Mouse (Mus musculus): ENCODE results near the gene Lrrc38. TPM values are rescaled to one million over a fixed set of nuclear protein-coding genes. Genes with fewer than 3 reads are reported as not detected.
A peak's percentile ranks its signal among the peaks of the same experiment; 100 is the strongest.

Gene Lrrc38
- polyA plus RNA-seq, 1 experiment from 2014 or later: 0.40 TPM

DNA sequence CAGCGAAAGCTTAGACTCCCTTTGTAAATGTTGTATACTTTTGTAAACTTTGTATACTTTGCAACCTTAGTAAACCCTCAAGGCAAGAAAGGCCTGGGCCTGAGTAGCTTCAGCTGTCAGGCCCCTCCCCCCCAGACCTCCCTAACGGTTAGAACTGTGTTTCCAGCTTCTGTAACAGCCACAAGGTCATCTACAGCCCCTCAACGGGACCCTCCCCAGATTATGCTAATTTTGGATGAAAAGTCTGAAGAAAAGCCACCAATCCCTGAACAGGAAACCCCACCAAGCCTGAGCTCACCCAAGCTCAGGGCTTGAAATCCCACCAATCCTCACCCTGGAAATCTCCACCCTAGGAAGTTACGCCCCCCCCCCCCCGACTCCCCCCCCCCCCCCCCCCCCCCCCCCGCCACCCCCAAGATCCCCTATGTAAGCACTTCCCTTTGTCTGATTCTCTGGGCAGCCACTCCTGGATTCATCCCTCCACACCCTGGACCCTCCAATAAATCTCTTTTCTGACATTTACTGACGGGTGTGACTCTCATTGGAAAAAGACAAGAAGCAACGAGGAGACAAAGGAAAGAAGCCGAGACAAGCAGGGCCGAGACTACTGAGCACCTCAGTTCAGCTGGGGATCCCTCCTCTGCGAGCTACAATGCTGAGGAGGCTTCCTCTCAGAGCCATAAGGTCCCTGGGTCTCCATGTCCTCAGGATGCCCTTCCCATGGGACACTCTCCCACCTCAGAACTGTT, 25.2 kb upstream of the Lrrc38 start:
- peak overlapping the region; percentile 45 for H3K4me2 ChIP-seq (ENCODE audit: low read length)
- H3K27me3 ChIP-seq (ENCODE audit: control insufficient read depth, insufficient read depth, low read depth, low read length): no peaks in the 10 kb centered on the region
- peaks cover 8% of the 10 kb centered on the region; the same call in 1 of the 2 replicates for H3K4me1 ChIP-seq (ENCODE audit: control insufficient read depth, insufficient read depth, low read length)
- no peak overlapping the region for H3K4me3 ChIP-seq (ENCODE audit: low read depth, low read length)
- H3K27ac ChIP-seq (ENCODE audit: low read length): no peak overlapping the region
- H3K36me3 ChIP-seq (ENCODE audit: control insufficient read depth, insufficient read depth, low read length): no peaks in the 10 kb centered on the region
- no peak overlapping the region for H3K9ac ChIP-seq (ENCODE audit: low read depth, low read length)
- ATAC-seq: peak; percentile 12; the same call in 1 of the 2 replicates
- 17% methylated on average over 9 of the region's 11 CpGs for whole genome bisulfite sequencing
- no peaks in the 10 kb centered on the region for H3K9me3 ChIP-seq (replicated peaks; ENCODE audit: control insufficient read depth, low read length, poor library complexity, severe bottlenecking)

DNA sequence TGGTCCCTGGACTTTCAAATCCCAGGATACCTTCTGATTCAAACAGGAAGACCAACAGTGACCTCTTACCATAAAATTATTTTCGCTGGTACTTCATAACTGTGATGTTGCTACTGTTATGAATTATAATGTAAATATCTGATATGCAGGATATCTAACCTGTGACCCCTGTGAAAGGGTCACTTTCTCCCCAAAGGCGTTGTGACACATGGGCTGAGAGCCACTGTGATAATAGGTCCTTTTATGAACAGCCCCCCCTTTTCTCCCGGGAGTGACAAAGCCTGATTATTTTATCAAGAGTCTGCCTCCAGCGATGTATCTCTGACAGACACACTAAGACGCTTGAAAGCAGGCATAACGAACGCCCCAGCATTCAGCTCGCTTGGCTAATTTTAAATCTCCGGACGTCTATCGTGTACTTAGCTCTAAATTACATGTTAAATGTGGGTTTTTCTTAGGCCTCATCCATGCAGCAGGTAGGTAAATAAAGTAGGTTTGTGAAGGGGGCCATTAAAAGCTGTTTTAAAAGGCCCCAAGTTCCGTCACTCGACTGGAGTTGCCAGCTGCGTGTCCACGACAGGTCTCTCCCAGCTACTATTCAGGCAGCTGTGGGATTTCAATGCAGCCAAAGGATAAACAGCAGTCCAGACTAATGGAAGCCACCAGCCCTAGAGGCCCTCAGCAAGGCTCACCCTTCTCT, 24.5 kb upstream of the Lrrc38 start:
- H3K9ac ChIP-seq (ENCODE audit: low read depth, low read length): no peak overlapping the region

DNA sequence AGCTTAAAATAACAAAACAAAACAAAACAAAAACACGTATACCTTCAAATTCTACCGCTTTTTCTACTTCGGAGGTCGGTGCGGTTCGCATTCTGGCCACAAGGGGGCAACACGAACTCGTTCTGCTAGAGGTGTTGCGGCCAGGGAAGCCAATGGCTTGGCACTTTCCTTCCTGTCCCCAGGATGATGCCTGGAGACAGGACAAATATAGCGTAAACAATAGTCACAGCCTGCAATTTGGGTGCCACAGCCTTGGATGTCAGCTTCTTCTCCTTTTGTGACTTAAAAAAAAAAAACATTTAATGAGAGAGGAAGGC, 24.0 kb upstream of the Lrrc38 start:
- Histone ChIP-seq H3K4me3 (ENCODE audit: low read depth, low read length) (peak overlapping the region; percentile 13; the same call in 1 of the 2 replicates), H3K27ac (ENCODE audit: low read length) (no peak overlapping the region), H3K4me1 (ENCODE audit: control insufficient read depth, insufficient read depth, low read length) (peaks cover 8% of the 10 kb centered on the region; the same call in 1 of the 2 replicates), H3K9ac (ENCODE audit: low read depth, low read length) (no peak overlapping the region), H3K27me3 (ENCODE audit: control insufficient read depth, insufficient read depth, low read depth, low read length) (no peaks in the 10 kb centered on the region), H3K36me3 (ENCODE audit: control insufficient read depth, insufficient read depth, low read length) (no peaks in the 10 kb centered on the region), H3K4me2 (ENCODE audit: low read length) (peak overlapping the region; percentile 45), H3K9me3 (replicated peaks; ENCODE audit: control insufficient read depth, low read length, poor library complexity, severe bottlenecking) (no peaks in the 10 kb centered on the region)
- under 1% methylated on average over 10 of the region's 10 CpGs for WGBS
- peak; percentile 57 for ATAC-seq

More for the DNA sequence above, 24.5 kb upstream of the Lrrc38 start:
- peaks cover 8% of the 10 kb centered on the region; the same call in 1 of the 2 replicates for H3K4me1 ChIP-seq (ENCODE audit: control insufficient read depth, insufficient read depth, low read length)
- no peaks in the 10 kb centered on the region for H3K36me3 ChIP-seq (ENCODE audit: control insufficient read depth, insufficient read depth, low read length)
- peak overlapping the region; percentile 45 for H3K4me2 ChIP-seq (ENCODE audit: low read length)
- WGBS: 8% methylated on average over 15 of the region's 15 CpGs
- H3K27ac ChIP-seq (ENCODE audit: low read length): no peak overlapping the region
- H3K9me3 ChIP-seq (replicated peaks; ENCODE audit: control insufficient read depth, low read length, poor library complexity, severe bottlenecking): no peaks in the 10 kb centered on the region
- H3K4me3 ChIP-seq (ENCODE audit: low read depth, low read length): peak overlapping the region; percentile 13; the same call in 1 of the 2 replicates
- no peaks in the 10 kb centered on the region for H3K27me3 ChIP-seq (ENCODE audit: control insufficient read depth, insufficient read depth, low read depth, low read length)
- ATAC-seq: peak; percentile 40; the same call in 1 of the 2 replicates

DNA sequence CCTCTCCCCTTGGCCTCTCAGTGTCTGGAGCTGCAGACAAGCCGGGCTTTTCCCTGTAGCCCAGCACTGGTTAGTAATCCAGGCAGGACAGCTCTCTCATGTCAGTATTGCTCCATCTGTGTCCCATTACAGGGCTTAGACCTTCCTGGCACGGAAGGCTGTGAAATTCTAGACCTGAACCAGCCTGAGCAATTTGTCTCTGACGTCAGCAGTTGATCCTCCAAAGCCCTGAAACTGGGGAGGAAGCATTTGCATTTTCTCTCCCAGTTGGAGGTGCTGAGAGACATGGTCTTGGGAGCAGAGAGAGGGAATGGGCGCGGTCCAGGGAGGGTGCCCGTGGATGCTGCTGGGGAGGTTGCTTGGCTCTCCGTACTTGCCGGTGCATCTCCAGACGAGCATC, 19.0 kb upstream of the Lrrc38 start:
- 35% methylated on average over 9 of the region's 9 CpGs for WGBS
- Histone ChIP-seq H3K9ac (ENCODE audit: low read depth, low read length) (no peak overlapping the region), H3K27me3 (ENCODE audit: control insufficient read depth, insufficient read depth, low read depth, low read length) (no peaks in the 10 kb centered on the region)

DNA sequence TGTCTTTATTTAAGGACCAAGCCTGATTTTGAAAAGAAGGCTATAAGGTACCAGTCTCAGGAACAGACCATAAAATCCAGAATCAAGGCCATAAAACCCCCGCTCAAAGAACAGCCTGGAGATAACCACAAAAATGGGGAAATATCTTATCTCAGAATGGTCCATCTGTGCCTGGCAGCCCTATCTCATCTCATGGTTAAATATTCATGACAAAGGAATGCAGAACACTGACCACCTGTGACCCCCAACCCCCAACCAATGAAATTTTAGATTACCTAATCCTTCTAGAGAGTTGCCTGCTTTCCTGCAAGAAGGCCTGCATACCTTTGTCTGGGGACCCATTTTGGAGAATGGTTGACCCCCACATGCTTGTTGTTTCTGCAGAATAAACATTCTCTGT, 17.8 kb upstream of the Lrrc38 start:
- Histone ChIP-seq H3K9ac (ENCODE audit: low read depth, low read length) (no peak overlapping the region), H3K27ac (ENCODE audit: low read length) (no peak overlapping the region), H3K36me3 (ENCODE audit: control insufficient read depth, insufficient read depth, low read length) (no peaks in the 10 kb centered on the region), H3K27me3 (ENCODE audit: control insufficient read depth, insufficient read depth, low read depth, low read length) (no peaks in the 10 kb centered on the region), H3K4me1 (ENCODE audit: control insufficient read depth, insufficient read depth, low read length) (no peaks in the 10 kb centered on the region), H3K4me3 (ENCODE audit: low read depth, low read length) (no peak overlapping the region), H3K4me2 (ENCODE audit: low read length) (no peak overlapping the region), H3K9me3 (replicated peaks; ENCODE audit: control insufficient read depth, low read length, poor library complexity, severe bottlenecking) (no peaks in the 10 kb centered on the region)
- ATAC-seq: no peak
- 100% methylated on average over 1 of the region's 1 CpGs for WGBS

More for the DNA sequence above, 19.0 kb upstream of the Lrrc38 start:
- Histone ChIP-seq H3K36me3 (ENCODE audit: control insufficient read depth, insufficient read depth, low read length) (no peaks in the 10 kb centered on the region), H3K4me1 (ENCODE audit: control insufficient read depth, insufficient read depth, low read length) (no peaks in the 10 kb centered on the region), H3K4me3 (ENCODE audit: low read depth, low read length) (no peak overlapping the region), H3K4me2 (ENCODE audit: low read length) (no peak overlapping the region), H3K9me3 (replicated peaks; ENCODE audit: control insufficient read depth, low read length, poor library complexity, severe bottlenecking) (no peaks in the 10 kb centered on the region), H3K27ac (ENCODE audit: low read length) (no peak overlapping the region)
- no peak for ATAC-seq

DNA sequence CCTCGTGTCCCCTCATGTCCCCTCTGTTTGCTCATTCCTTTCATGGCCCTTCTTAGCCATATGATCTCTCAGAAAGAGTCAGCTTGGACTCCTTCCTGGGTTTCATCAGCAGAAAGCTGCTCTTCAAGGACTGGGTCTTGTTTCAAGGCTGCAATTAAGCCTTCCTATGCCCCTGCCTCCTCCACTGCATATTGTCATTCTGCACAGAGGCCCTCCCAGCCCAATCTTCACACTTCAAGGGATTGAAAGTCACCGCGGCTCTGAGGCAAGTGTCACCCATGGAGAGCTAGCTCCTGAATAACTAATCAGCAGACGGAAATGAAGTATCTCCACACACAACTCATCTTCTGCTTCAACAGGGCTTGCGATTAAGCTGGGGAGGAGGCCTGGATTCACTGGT, 15.4 kb upstream of the Lrrc38 start:
- H3K27ac ChIP-seq (ENCODE audit: low read length): no peak overlapping the region
- H3K27me3 ChIP-seq (ENCODE audit: control insufficient read depth, insufficient read depth, low read depth, low read length): no peaks in the 10 kb centered on the region
- ATAC-seq: no peak
- H3K9me3 ChIP-seq (replicated peaks; ENCODE audit: control insufficient read depth, low read length, poor library complexity, severe bottlenecking): no peaks in the 10 kb centered on the region
- no peak overlapping the region for H3K4me3 ChIP-seq (ENCODE audit: low read depth, low read length)
- no peaks in the 10 kb centered on the region for H3K4me1 ChIP-seq (ENCODE audit: control insufficient read depth, insufficient read depth, low read length)
- no peak overlapping the region for H3K4me2 ChIP-seq (ENCODE audit: low read length)
- no peaks in the 10 kb centered on the region for H3K36me3 ChIP-seq (ENCODE audit: control insufficient read depth, insufficient read depth, low read length)
- WGBS: 45% methylated on average over 5 of the region's 5 CpGs
- no peak overlapping the region for H3K9ac ChIP-seq (ENCODE audit: low read depth, low read length)

DNA sequence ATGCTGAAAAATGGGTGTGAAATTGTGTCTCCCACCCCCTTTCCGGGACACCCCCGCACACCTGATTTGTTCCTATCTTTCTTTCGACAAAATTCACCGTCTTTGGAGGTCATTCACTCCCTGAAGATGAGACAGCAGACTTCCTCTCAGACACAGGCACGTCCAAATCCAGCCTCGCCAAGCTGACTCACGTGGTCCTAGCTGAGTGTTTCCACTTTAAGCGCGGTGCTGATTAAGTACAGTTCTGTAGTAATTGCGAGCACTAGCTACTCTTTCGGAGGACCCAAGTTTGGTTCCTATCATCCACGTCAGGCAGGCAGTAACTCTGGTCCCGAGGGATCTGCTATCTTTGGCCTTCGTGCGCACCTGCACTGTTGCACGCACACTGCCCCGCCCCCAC, 14.6 kb upstream of the Lrrc38 start:
- H3K4me1 ChIP-seq (ENCODE audit: control insufficient read depth, insufficient read depth, low read length): no peaks in the 10 kb centered on the region
- no peak overlapping the region for H3K4me3 ChIP-seq (ENCODE audit: low read depth, low read length)
- no peaks in the 10 kb centered on the region for H3K9me3 ChIP-seq (replicated peaks; ENCODE audit: control insufficient read depth, low read length, poor library complexity, severe bottlenecking)
- no peak overlapping the region for H3K4me2 ChIP-seq (ENCODE audit: low read length)
- H3K27ac ChIP-seq (ENCODE audit: low read length): no peak overlapping the region
- no peaks in the 10 kb centered on the region for H3K36me3 ChIP-seq (ENCODE audit: control insufficient read depth, insufficient read depth, low read length)
- H3K9ac ChIP-seq (ENCODE audit: low read depth, low read length): no peak overlapping the region
- WGBS: 89% methylated on average over 17 of the region's 17 CpGs
- ATAC-seq: no peak
- no peaks in the 10 kb centered on the region for H3K27me3 ChIP-seq (ENCODE audit: control insufficient read depth, insufficient read depth, low read depth, low read length)

DNA sequence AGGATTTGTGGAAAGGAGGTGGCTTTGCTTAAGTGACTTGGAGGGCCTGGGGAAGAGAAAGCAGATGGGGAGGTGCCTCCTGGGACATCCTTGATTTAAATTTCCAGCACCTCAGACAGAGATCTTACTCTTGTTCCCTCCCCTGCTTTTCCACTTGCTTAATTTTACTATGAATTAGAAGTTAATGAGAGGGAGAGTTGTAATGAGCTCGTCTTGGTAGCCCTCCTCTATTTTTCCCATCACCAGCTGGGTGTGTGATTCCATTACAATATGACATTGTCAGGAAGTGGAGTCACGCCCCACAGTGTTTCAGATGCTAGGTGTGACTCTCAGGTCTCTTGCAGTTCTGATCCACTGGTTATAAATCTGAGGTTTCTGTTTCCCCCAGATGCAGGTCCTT, 13.5 kb upstream of the Lrrc38 start:
- no peak for ATAC-seq
- H3K4me2 ChIP-seq (ENCODE audit: low read length): no peak overlapping the region
- 62% methylated on average over 2 of the region's 2 CpGs for WGBS
- H3K27me3 ChIP-seq (ENCODE audit: control insufficient read depth, insufficient read depth, low read depth, low read length): no peaks in the 10 kb centered on the region
- H3K36me3 ChIP-seq (ENCODE audit: control insufficient read depth, insufficient read depth, low read length): no peaks in the 10 kb centered on the region
- no peaks in the 10 kb centered on the region for H3K4me1 ChIP-seq (ENCODE audit: control insufficient read depth, insufficient read depth, low read length)
- no peaks in the 10 kb centered on the region for H3K9me3 ChIP-seq (replicated peaks; ENCODE audit: control insufficient read depth, low read length, poor library complexity, severe bottlenecking)
- H3K27ac ChIP-seq (ENCODE audit: low read length): no peak overlapping the region
- no peak overlapping the region for H3K9ac ChIP-seq (ENCODE audit: low read depth, low read length)
- no peak overlapping the region for H3K4me3 ChIP-seq (ENCODE audit: low read depth, low read length)

DNA sequence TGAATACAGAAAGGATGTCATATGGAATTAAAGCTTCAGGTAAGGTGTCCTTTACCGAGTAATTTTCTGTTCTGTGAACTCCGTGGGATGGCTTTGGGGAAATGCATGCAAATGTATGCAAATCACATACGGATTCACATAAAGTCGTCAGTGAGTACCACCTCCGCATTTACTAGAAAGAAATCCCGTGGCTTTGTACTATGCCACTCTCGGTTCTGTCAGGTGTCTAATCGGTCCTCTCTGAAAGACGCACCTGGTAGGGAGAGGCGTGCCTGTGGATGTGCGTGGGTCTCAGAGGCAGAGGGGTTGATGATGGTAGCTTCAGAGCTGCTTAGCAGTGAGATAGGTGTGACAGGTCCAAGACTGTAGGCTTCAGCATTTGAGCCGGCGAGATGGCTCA, 9.7 kb upstream of the Lrrc38 start:
- H3K27me3 ChIP-seq (ENCODE audit: control insufficient read depth, insufficient read depth, low read depth, low read length): no peaks in the 10 kb centered on the region
- no peaks in the 10 kb centered on the region for H3K4me1 ChIP-seq (ENCODE audit: control insufficient read depth, insufficient read depth, low read length)
- no peaks in the 10 kb centered on the region for H3K9me3 ChIP-seq (replicated peaks; ENCODE audit: control insufficient read depth, low read length, poor library complexity, severe bottlenecking)
- H3K27ac ChIP-seq (ENCODE audit: low read length): no peak overlapping the region
- no peak overlapping the region for H3K4me2 ChIP-seq (ENCODE audit: low read length)
- no peak overlapping the region for H3K9ac ChIP-seq (ENCODE audit: low read depth, low read length)
- no peaks in the 10 kb centered on the region for H3K36me3 ChIP-seq (ENCODE audit: control insufficient read depth, insufficient read depth, low read length)
- H3K4me3 ChIP-seq (ENCODE audit: low read depth, low read length): no peak overlapping the region
- 65% methylated on average over 13 of the region's 13 CpGs for WGBS
- peak; percentile 45; the same call in 1 of the 2 replicates for ATAC-seq
